Mouse (Mus musculus): ENCODE data around the gene Gm49486. TPM values are rescaled to one million over a fixed set of nuclear protein-coding genes. Genes with fewer than 3 reads are reported as not detected.

The Gm49486 gene
- total RNA-seq, 2 experiments from 2014 or later: not detected

- no peak for ATAC-seq (replicated peaks; ENCODE audit: low FRiP score, poor library complexity, severe bottlenecking)
These were observed 70.5 kb downstream of the Gm49486 start for GRCm38 (mm10) chr15:79299563-79300155.

DNA sequence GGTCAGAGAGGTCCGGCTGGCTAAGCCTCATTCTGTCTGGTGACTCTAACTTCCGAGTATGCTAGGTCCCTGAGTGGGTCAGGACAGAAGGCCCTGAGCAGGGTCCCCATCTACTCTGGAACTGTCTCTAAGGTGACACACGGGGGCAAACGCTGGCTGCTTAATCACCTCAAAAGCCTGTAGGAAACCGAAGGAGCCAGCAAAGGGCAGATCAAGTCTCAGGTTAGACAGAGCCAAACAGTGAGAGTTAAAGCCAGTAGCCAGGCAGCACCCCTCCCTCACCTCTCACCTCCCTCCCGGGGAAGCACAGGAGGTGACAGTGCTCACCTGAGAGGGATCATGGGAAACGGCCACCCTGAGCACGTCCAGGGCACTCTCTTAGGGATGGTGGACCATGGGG lies 74.5 kb downstream of the Gm49486 start:
- ATAC-seq (replicated peaks; ENCODE audit: low FRiP score, poor library complexity, severe bottlenecking): no peak

GRCm38 (mm10) chr15:79304832-79305231 lies 75.6 kb downstream of the Gm49486 start:
- ATAC-seq (replicated peaks; ENCODE audit: low FRiP score, poor library complexity, severe bottlenecking): no peak

GRCm38 (mm10) chr15:79306043-79306637 lies 76.9 kb downstream of the Gm49486 start:
- no peak for ATAC-seq (replicated peaks; ENCODE audit: low FRiP score, poor library complexity, severe bottlenecking)

Other genes starting within 250 kb of the Gm49486 start
- gene H1f0, start 200.9 kb upstream of the Gm49486 start, total RNA-seq (2015; ENCODE audit: low replicate concordance): 13.7 and 21.4 TPM in 2 replicates
- 16.7 and 19.7 TPM in 2 replicates for gene H1f0, start 200.9 kb upstream of the Gm49486 start, total RNA-seq (2017; ENCODE audit: low replicate concordance)
- not detected in 2 replicates for gene Galr3, start 187.5 kb upstream of the Gm49486 start, total RNA-seq (2015; ENCODE audit: low replicate concordance)
- gene Galr3, start 187.5 kb upstream of the Gm49486 start, total RNA-seq (2017; ENCODE audit: low replicate concordance): not detected in 2 replicates
- 64.9 and 75.0 TPM in 2 replicates for gene Ankrd54, start 166.5 kb upstream of the Gm49486 start, total RNA-seq (2015; ENCODE audit: low replicate concordance)
- 37.3 and 66.5 TPM in 2 replicates for gene Ankrd54, start 166.5 kb upstream of the Gm49486 start, total RNA-seq (2017; ENCODE audit: low replicate concordance)
- 50.1 and 69.2 TPM in 2 replicates for gene Eif3l, start 154.2 kb upstream of the Gm49486 start, total RNA-seq (2015; ENCODE audit: low replicate concordance)
- 47.1 and 47.9 TPM in 2 replicates for gene Eif3l, start 154.2 kb upstream of the Gm49486 start, total RNA-seq (2017; ENCODE audit: low replicate concordance)
- gene Micall1, start 120.5 kb upstream of the Gm49486 start, total RNA-seq (2015; ENCODE audit: low replicate concordance): 0.72 TPM in 1 of 2 replicates, not detected in the other
- gene Micall1, start 120.5 kb upstream of the Gm49486 start, total RNA-seq (2017; ENCODE audit: low replicate concordance): 1.7 and 4.1 TPM in 2 replicates
- 15.1 and 32.7 TPM in 2 replicates for gene Polr2f, start 88.4 kb upstream of the Gm49486 start, total RNA-seq (2015; ENCODE audit: low replicate concordance)
- 17.0 and 20.3 TPM in 2 replicates for gene Polr2f, start 88.4 kb upstream of the Gm49486 start, total RNA-seq (2017; ENCODE audit: low replicate concordance)
- gene 1700088E04Rik, start 88.1 kb upstream of the Gm49486 start, total RNA-seq (2015; ENCODE audit: low replicate concordance): not detected in 2 replicates
- gene 1700088E04Rik, start 88.1 kb upstream of the Gm49486 start, total RNA-seq (2017; ENCODE audit: low replicate concordance): not detected in 2 replicates
- gene Sox10, start 64.2 kb upstream of the Gm49486 start, total RNA-seq (2015; ENCODE audit: low replicate concordance): not detected in 2 replicates
- gene Sox10, start 64.2 kb upstream of the Gm49486 start, total RNA-seq (2017; ENCODE audit: low replicate concordance): not detected in 2 replicates
- gene Pick1, start 218 bp upstream of the Gm49486 start, total RNA-seq (2015; ENCODE audit: low replicate concordance): 2.9 and 3.4 TPM in 2 replicates
- gene Pick1, start 218 bp upstream of the Gm49486 start, total RNA-seq (2017; ENCODE audit: low replicate concordance): 1.9 TPM in 1 of 2 replicates, not detected in the other
- gene Slc16a8, start 25.4 kb downstream of the Gm49486 start, total RNA-seq (2015; ENCODE audit: low replicate concordance): not detected in 2 replicates
- not detected in 2 replicates for gene Slc16a8, start 25.4 kb downstream of the Gm49486 start, total RNA-seq (2017; ENCODE audit: low replicate concordance)
- gene Baiap2l2, start 56.1 kb downstream of the Gm49486 start, total RNA-seq (2015; ENCODE audit: low replicate concordance): not detected in 2 replicates
- not detected in 2 replicates for gene Baiap2l2, start 56.1 kb downstream of the Gm49486 start, total RNA-seq (2017; ENCODE audit: low replicate concordance)
- gene Pla2g6, start 99.0 kb downstream of the Gm49486 start, total RNA-seq (2015; ENCODE audit: low replicate concordance): 3.8 and 4.3 TPM in 2 replicates
- gene Pla2g6, start 99.0 kb downstream of the Gm49486 start, total RNA-seq (2017; ENCODE audit: low replicate concordance): 2.1 and 7.5 TPM in 2 replicates
- not detected in 2 replicates for gene Maff, start 117.2 kb downstream of the Gm49486 start, total RNA-seq (2015; ENCODE audit: low replicate concordance)
- not detected in 2 replicates for gene Maff, start 117.2 kb downstream of the Gm49486 start, total RNA-seq (2017; ENCODE audit: low replicate concordance)
- gene Tmem184b, start 174.2 kb downstream of the Gm49486 start, total RNA-seq (2015; ENCODE audit: low replicate concordance): 0.84 and 3.6 TPM in 2 replicates
- gene Tmem184b, start 174.2 kb downstream of the Gm49486 start, total RNA-seq (2017; ENCODE audit: low replicate concordance): 0.39 TPM in 1 of 2 replicates, not detected in the other
- gene Csnk1e, start 226.2 kb downstream of the Gm49486 start, total RNA-seq (2015; ENCODE audit: low replicate concordance): 6.8 and 18.9 TPM in 2 replicates
- 2.1 and 2.9 TPM in 2 replicates for gene Csnk1e, start 226.2 kb downstream of the Gm49486 start, total RNA-seq (2017; ENCODE audit: low replicate concordance)